Mouse (Mus musculus) liver, postnatal 0 days (tissue): ENCODE measurements around the gene Ttc7. TPM values are rescaled to one million over a fixed set of nuclear protein-coding genes. Genes with fewer than 3 reads are reported as not detected.

Experiments used
- ATAC-seq: fragments of 200-750 bp; cut with Nextera tagmentation; 2 replicates; pipeline ENCODE4 v1.8.0; 2017; ENCODE audit warnings: mild to moderate bottlenecking, moderate library complexity
- DNase-seq: peaks from one replicate; pipeline ENCODE4 v3.0.0-alpha.2; 2016
- H3K27ac ChIP-seq: fragments of 300-500 bp; sonication (generic); 2 replicates; pipeline ENCODE4 v1.5.1; 2014; ENCODE audit warnings: antibody characterized with exemption, moderate library complexity, mild to moderate bottlenecking, low read depth
- H3K27me3 ChIP-seq: fragments of 300-500 bp; sonication (generic); 2 replicates; pipeline ENCODE4 v1.6.1; 2014; ENCODE audit warnings: low read length, control low read depth, mixed read lengths; ENCODE audit not compliant: insufficient read depth
- H3K36me3 ChIP-seq: fragments of 300-500 bp; sonication (generic); replicated peaks from 2 replicates; pipeline ENCODE4 v1.6.1; 2014; ENCODE audit warnings: mild to moderate bottlenecking, control low read depth, low read length, moderate library complexity, mixed read lengths; ENCODE audit not compliant: insufficient read depth
- H3K4me1 ChIP-seq: fragments of 300-500 bp; sonication (generic); 2 replicates; pipeline ENCODE4 v1.6.1; 2014; ENCODE audit warnings: antibody characterized with exemption, mild to moderate bottlenecking, control low read depth; ENCODE audit not compliant: insufficient read depth
- H3K4me2 ChIP-seq: fragments of 300-500 bp; sonication (generic); 2 replicates; pipeline ENCODE4 v1.6.1; 2014; ENCODE audit warnings: low read depth, mild to moderate bottlenecking, low read length, moderate library complexity, mixed read lengths
- H3K4me3 ChIP-seq: fragments of 300-500 bp; sonication (generic); 2 replicates; pipeline ENCODE4 v1.5.1; 2014; ENCODE audit warnings: low read depth, low read length
- H3K9ac ChIP-seq: fragments of 300-500 bp; sonication (generic); replicated peaks from 2 replicates; pipeline ENCODE4 v1.6.1; 2014; ENCODE audit warnings: mild to moderate bottlenecking, moderate library complexity
- H3K9me3 ChIP-seq: fragments of 300-500 bp; sonication (generic); 2 replicates; pipeline ENCODE4 v1.6.1; 2016; ENCODE audit warnings: mild to moderate bottlenecking, control low read depth, low read length, mixed read lengths
- CTCF ChIP-seq: sonication (generic); IDR thresholded peaks from 2 replicates; pipeline ENCODE4 v1.5.1; 2016; ENCODE audit warnings: antibody characterized with exemption, low read depth
- EP300 ChIP-seq: IDR thresholded peaks from 2 replicates; pipeline ENCODE4 v1.6.1; 2016; ENCODE audit warnings: antibody characterized with exemption, low read depth, mild to moderate bottlenecking
- WGBS: fragments of 180-500 bp; shearing (Covaris S2); extraction: QIAGEN DNeasy Blood & Tissue Kit; methylation state at CpG from one replicate; pipeline ENCODE4 v1.1.7; 2014; ENCODE audit not compliant: insufficient replicate concordance; 5-methylcytosine and 5-hydroxymethylcytosine counted together
- polyA plus RNA-seq: library from polyadenylated mRNA; unstranded; fragments of >200 nt; fragmentation: Nextera tagmentation; extraction: Ambion mirVana; gene quantifications from 2 replicates; pipeline ENCODE4 v1.2.1, GENCODE M21; 2015

Ttc7 gene
- polyA plus RNA-seq, 1 experiment from 2014 or later = 12.1 TPM

GRCm38 (mm10) chr17:87315891-87316763 is 33.4 kb downstream of the Ttc7 start:
- ATAC-seq (no peak), DNase-seq (no peak)
- no peak for TF ChIP-seq EP300
- peak; percentile 51 for TF ChIP-seq CTCF
- Histone ChIP-seq H3K27ac (peak overlapping the region; percentile 70), H3K27me3 (no peaks in the 10 kb centered on the region), H3K4me3 (no peak overlapping the region), H3K9ac (no peak overlapping the region), H3K9me3 (no peaks in the 10 kb centered on the region), H3K4me2 (0 out of 2 replicates have a peak overlapping the region, but pooled peaks have one; percentile 36), H3K36me3 (peaks cover 7% of the 10 kb centered on the region; the same call in 1 of the 2 replicates), H3K4me1 (peaks cover 19% of the 10 kb centered on the region)
- 54% methylated on average over 23 of the region's 23 CpGs for WGBS

GRCm38 (mm10) chr17:87317271-87317670 is 34.6 kb downstream of the Ttc7 start:
- peak; percentile 48 for DNase-seq
- Histone ChIP-seq H3K9me3 (no peaks in the 10 kb centered on the region; the same call in 1 of the 2 replicates), H3K36me3 (peaks cover 10% of the 10 kb centered on the region), H3K4me2 (0 out of 2 replicates have a peak overlapping the region, but pooled peaks have one; percentile 11), H3K27me3 (no peaks in the 10 kb centered on the region), H3K27ac (peak overlapping the region; percentile 35), H3K4me3 (no peak overlapping the region), H3K9ac (no peak overlapping the region; the same call in 1 of the 2 replicates), H3K4me1 (peaks cover 19% of the 10 kb centered on the region)
- TF ChIP-seq CTCF (no peak), EP300 (no peak)
- WGBS = 54% methylated on average over 6 of the region's 6 CpGs
- peak; percentile 67 for ATAC-seq

GRCm38 (mm10) chr17:87317947-87318346 is 35.3 kb downstream of the Ttc7 start:
- peak overlapping the region; percentile 35 for H3K27ac ChIP-seq
- no peak overlapping the region for H3K4me3 ChIP-seq
- H3K9me3 ChIP-seq = no peaks in the 10 kb centered on the region; the same call in 1 of the 2 replicates
- peak; percentile 24 for ATAC-seq
- H3K9ac ChIP-seq = no peak overlapping the region
- TF ChIP-seq CTCF (no peak), EP300 (no peak)
- no peak for DNase-seq
- H3K4me1 ChIP-seq = peaks cover 19% of the 10 kb centered on the region
- peaks cover 17% of the 10 kb centered on the region for H3K36me3 ChIP-seq
- WGBS = 76% methylated on average over 9 of the region's 9 CpGs
- no peak overlapping the region for H3K4me2 ChIP-seq
- no peaks in the 10 kb centered on the region for H3K27me3 ChIP-seq

- Histone ChIP-seq H3K27ac (no peak overlapping the region), H3K27me3 (no peaks in the 10 kb centered on the region), H3K36me3 (peaks cover 33% of the 10 kb centered on the region), H3K4me3 (no peak overlapping the region), H3K4me1 (peaks cover 3% of the 10 kb centered on the region; the same call in 1 of the 2 replicates), H3K9me3 (no peaks in the 10 kb centered on the region; the same call in 1 of the 2 replicates), H3K4me2 (no peak overlapping the region), H3K9ac (no peak overlapping the region)
- DNase-seq (no peak), ATAC-seq (no peak)
- 87% methylated on average over 1 of the region's 1 CpGs for WGBS
- no peak for TF ChIP-seq EP300
- peak; percentile 84 for TF ChIP-seq CTCF
Observed at GRCm38 (mm10) chr17:87321673-87322072, 39.0 kb downstream of the Ttc7 start.

- 74% methylated on average over 9 of the region's 9 CpGs for WGBS
Observed at GRCm38 (mm10) chr17:87323215-87323614, 40.5 kb downstream of the Ttc7 start.

GRCm38 (mm10) chr17:87325501-87325900 is 42.8 kb downstream of the Ttc7 start:
- Histone ChIP-seq H3K9ac (no peak overlapping the region), H3K4me1 (no peaks in the 10 kb centered on the region), H3K27me3 (no peaks in the 10 kb centered on the region), H3K4me3 (no peak overlapping the region), H3K27ac (no peak overlapping the region), H3K9me3 (no peaks in the 10 kb centered on the region; the same call in 1 of the 2 replicates), H3K36me3 (peaks cover 33% of the 10 kb centered on the region), H3K4me2 (no peak overlapping the region)
- ATAC-seq (no peak), DNase-seq (no peak)
- WGBS = 54% methylated on average over 15 of the region's 15 CpGs
- TF ChIP-seq CTCF (no peak), EP300 (no peak)

More at GRCm38 (mm10) chr17:87323215-87323614, 40.5 kb downstream of the Ttc7 start:
- Histone ChIP-seq H3K36me3 (peaks cover 33% of the 10 kb centered on the region), H3K27me3 (no peaks in the 10 kb centered on the region), H3K4me3 (no peak overlapping the region), H3K9me3 (no peaks in the 10 kb centered on the region; the same call in 1 of the 2 replicates), H3K9ac (no peak overlapping the region), H3K4me2 (no peak overlapping the region), H3K4me1 (no peaks in the 10 kb centered on the region), H3K27ac (no peak overlapping the region)
- ATAC-seq (no peak), DNase-seq (no peak)
- TF ChIP-seq CTCF (no peak), EP300 (no peak)
